In the genomic region with DNA sequence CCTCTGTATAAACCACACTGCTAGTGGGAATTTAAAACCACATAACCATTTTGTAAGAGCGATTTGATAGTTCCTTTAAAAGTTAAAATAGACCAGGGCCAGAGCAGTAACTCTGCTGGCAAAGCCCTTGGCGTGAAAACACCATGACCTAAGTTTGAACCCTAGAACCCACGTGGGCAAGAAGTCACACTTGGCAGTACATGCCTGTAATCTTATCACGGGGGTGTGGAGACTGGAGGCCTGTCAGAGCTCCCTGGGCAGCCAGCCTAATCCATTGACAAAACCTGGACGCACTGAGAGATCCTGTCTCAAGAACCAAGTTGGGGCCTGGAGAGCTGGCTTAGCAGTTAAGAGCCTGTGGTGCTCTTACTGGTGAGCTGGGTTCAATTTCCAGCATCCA, we compare ENCODE assay signal across 7 mouse cellular contexts. TPM values are rescaled to one million over a fixed set of nuclear protein-coding genes. Genes with fewer than 3 reads are reported as not detected.
DNase-seq lines count a peak whose midpoint lies in the region; ATAC-seq lines count a peak whose summit lies in the region.

No protein-coding gene starts in this region.

- H3K9me3 ChIP-seq in heart, embryonic 12.5 days (replicated peaks): no peaks in the 10 kb centered on the region
- no peaks in the 10 kb centered on the region for H3K9me3 ChIP-seq in liver, embryonic 12.5 days (replicated peaks)

- no peak overlapping the region for H3K9ac ChIP-seq in heart, embryonic 12.5 days
- H3K9ac ChIP-seq in liver, embryonic 12.5 days: no peak overlapping the region

- 7% methylated on average over 5 of the region's 5 CpGs for WGBS in heart, embryonic 12.5 days
- 49% methylated on average over 5 of the region's 5 CpGs for WGBS in liver, embryonic 12.5 days (ENCODE audit: insufficient replicate concordance)

- peak; percentile 96 for DNase-seq in adipocyte (ENCODE audit: low spot score)
- DNase-seq in adrenal gland, postnatal 25 days: peak; percentile 62
- DNase-seq in kidney, postnatal 25 days: peak; percentile 62 to 79
- peak; percentile 23 for DNase-seq in retina, postnatal 7 days (ENCODE audit: low read depth, low spot score)
- DNase-seq in cerebellum, adult 8-10 months: no peak

- peak; percentile 94 for ATAC-seq in heart, embryonic 12.5 days (ENCODE audit: insufficient number of reproducible peaks, low FRiP score)
- no peak for ATAC-seq in liver, embryonic 12.5 days

- H3K4me2 ChIP-seq in heart, embryonic 12.5 days: no peak overlapping the region
- H3K4me2 ChIP-seq in liver, embryonic 12.5 days: no peak overlapping the region

- peak overlapping the region; percentile 68 for H3K27ac ChIP-seq in heart, embryonic 12.5 days (ENCODE audit: poor library complexity, severe bottlenecking)
- no peak overlapping the region for H3K27ac ChIP-seq in liver, embryonic 12.5 days

- peaks cover 18% of the 10 kb centered on the region for H3K4me1 ChIP-seq in heart, embryonic 12.5 days (replicated peaks)
- H3K4me1 ChIP-seq in liver, embryonic 12.5 days: no peaks in the 10 kb centered on the region

- H3K36me3 ChIP-seq in heart, embryonic 12.5 days: no peaks in the 10 kb centered on the region
- H3K36me3 ChIP-seq in liver, embryonic 12.5 days: no peaks in the 10 kb centered on the region

- no peaks in the 10 kb centered on the region for H3K27me3 ChIP-seq in heart, embryonic 12.5 days (replicated peaks)
- 0 out of 2 replicates have a peak, but pooled peaks cover 4% of the 10 kb centered on the region for H3K27me3 ChIP-seq in liver, embryonic 12.5 days (replicated peaks)

- no peak overlapping the region for H3K4me3 ChIP-seq in heart, embryonic 12.5 days
- H3K4me3 ChIP-seq in liver, embryonic 12.5 days: no peak overlapping the region

RNA-seq across cellular contexts. Expression of gene Scrg1, which starts 12.9 kb away (rescaled TPM):
- not detected in 2 replicates for total RNA-seq in adrenal gland, postnatal 25 days (2021)
- 0.58 and 1.6 TPM in 2 replicates for polyA plus RNA-seq in heart, embryonic 12.5 days (2016; fragmentation: Nextera tagmentation; extraction: Ambion mirVana)
- 0.18 TPM in 1 of 2 replicates, not detected in the other for polyA plus RNA-seq in liver, embryonic 12.5 days (2016; fragmentation: Nextera tagmentation; extraction: Ambion mirVana)

RNA-seq across cellular contexts. Expression of gene Sap30, which starts 19.0 kb away (rescaled TPM):
- total RNA-seq in adrenal gland, postnatal 25 days (2021): 12.4 and 15.1 TPM in 2 replicates
- polyA plus RNA-seq in heart, embryonic 12.5 days (2016; fragmentation: Nextera tagmentation; extraction: Ambion mirVana): 61.0 and 66.5 TPM in 2 replicates
- polyA plus RNA-seq in liver, embryonic 12.5 days (2016; fragmentation: Nextera tagmentation; extraction: Ambion mirVana): 26.9 and 27.8 TPM in 2 replicates

RNA-seq across cellular contexts. Expression of gene Hmgb2, which starts 43.1 kb away (rescaled TPM):
- total RNA-seq in adrenal gland, postnatal 25 days (2021): 28.0 and 35.7 TPM in 2 replicates
- polyA plus RNA-seq in heart, embryonic 12.5 days (2016; fragmentation: Nextera tagmentation; extraction: Ambion mirVana): 346 and 354 TPM in 2 replicates
- polyA plus RNA-seq in liver, embryonic 12.5 days (2016; fragmentation: Nextera tagmentation; extraction: Ambion mirVana): 380 and 430 TPM in 2 replicates
